Mouse (Mus musculus): Measurements from ENCODE around the gene Ppp1r1b. TPM values are rescaled to one million over a fixed set of nuclear protein-coding genes. Genes with fewer than 3 reads are reported as not detected.

Gene Ppp1r1b
- total RNA-seq (2023): not detected

DNA sequence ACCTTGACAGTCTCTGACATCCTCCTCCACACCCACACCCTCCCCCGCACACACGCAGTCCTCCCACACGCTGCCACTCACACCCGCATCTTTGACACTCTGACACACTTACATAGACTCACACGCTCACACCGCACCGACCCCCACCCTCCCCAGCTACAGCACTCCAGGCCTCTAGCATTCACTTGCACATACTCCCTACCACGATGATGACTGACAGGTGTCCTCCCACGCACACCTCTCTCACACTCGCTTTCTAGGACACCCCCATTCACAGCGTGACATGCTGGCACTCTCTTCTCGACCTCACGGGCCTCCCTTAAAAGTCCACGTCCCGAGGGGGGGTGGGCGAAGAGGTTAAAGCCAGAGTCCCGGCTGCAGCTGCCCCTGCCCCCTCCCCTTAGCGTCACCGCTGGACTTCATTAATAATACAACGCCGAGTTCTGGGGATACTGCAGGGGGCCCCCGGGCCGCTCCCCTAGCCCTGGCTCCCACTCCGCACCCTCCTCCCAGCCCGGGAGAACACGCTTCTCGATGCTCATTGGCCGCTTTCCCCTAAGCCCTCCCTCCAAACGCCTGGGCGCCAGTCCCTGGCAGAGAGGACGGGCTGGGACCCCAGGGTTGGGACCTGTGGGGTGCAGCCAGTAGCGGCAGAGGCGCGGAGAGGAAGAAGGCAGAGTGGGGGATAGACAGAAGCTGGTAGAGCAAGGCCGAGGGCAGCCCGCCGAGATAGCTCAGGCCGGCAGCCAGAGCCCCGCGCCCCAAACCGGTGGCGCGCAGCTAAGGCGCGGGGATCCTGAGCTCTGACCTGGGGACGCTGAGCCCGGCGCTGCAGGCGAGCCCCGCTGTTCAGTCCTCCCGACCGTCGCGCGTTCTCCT is at the start of gene Ppp1r1b:
Gene Ppp1r1b, plus strand, starts transcription at position 322 of the 879 bp plus-strand sequence.

GRCm38 (mm10) chr11:98329081-98329959 is 18.9 kb upstream of the Ppp1r1b start, which contains the start of gene Neurod2:
Neurod2 (minus strand) TSS chr11:98329648.

GRCm38 (mm10) chr11:98358161-98359083 is 10.2 kb downstream of the Ppp1r1b start, which contains the start of gene Stard3:
Stard3 (plus strand) TSS chr11:98358368.

GRCm38 (mm10) chr11:98383261-98384030 is 35.2 kb downstream of the Ppp1r1b start, which contains the start of gene Tcap:
Tcap (plus strand) TSS chr11:98383811.

DNA sequence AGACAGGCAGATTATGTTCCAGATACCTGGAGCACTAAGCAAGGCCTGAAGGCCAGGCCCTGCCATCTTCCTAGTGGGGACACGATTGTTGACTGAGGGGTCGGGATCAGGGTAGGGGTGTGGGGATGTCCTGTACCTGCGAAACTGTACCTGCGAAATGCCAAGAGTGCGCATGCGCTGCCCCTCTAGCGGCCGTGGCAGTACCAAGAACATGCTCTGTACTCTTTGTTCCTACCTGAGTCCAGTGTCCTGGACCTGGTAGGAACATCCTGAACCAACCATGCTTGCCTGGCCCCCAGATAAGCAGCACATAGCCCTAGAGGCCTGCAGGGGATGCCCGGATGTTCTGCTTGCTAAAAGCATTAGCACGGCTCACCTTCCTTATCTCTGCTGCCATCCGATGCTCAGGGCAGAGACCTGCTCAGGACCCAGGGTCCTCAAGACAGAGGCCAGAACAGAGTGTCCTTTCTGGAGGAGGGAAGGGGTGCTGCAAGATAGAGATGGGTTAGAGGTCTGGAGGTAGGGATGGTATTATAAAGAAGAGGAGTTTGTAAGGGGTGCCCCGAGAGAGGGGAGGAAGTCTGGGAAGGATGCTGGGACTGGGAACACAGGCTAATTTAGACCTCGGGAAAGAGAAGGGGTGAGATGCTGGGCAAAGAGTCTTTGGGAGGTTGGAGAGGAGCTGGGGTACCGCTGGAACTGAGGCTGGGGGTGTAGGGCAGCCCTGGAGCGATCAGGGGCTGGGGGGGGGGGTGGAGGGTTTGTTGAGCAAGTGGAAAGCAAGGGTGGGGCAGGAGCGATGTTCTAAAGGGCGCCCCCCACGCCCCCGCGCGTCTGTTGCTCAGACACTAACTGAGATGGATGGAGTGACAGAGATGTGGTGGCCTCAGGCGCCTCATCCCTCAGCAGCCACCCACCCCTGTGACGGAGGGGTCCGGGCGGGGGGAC is 37.7 kb downstream of the Ppp1r1b start, which contains the start of gene Pnmt:
Gene Pnmt, plus strand, starts transcription at position 813 of the 948 bp plus-strand sequence.

DNA sequence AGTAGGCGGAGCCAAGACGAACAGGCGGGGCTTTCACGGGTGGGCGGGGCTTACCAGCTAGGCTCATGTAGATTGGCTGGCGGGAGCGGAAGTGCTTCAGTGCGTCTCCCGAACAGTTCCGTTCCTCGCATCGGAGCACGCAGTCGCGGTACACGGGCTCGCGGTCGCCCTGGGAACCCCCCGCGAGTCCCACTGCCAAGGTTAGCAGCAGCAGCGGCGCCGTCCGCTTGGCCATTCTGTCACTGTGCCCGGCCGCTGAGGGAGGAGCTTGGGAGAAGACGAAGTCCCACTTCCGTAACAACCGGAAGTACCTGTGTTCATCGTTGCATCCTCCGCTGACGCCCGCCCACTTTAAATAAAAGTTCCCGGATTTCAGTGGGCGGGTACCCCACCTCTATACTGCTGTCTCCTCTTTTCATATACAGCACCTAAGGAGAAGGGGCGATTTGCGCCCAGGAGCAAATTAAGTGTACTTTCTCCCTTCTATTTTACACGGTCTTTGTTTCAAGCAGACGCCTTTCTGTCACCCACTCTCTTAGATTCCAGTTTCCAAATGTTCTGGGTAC is 52.0 kb downstream of the Ppp1r1b start, which contains the start of gene Pgap3:
Gene Pgap3, minus strand, starts transcription at position 330 of the 566 bp plus-strand sequence.

Other genes starting within 250 kb of the Ppp1r1b start
- gene Fbxl20, start 198.0 kb upstream of the Ppp1r1b start, total RNA-seq (2023): 10 to 100 TPM; 48.7 to 50.1 TPM
- gene Med1, start 155.1 kb upstream of the Ppp1r1b start, total RNA-seq (2023): 100 to 1,000 TPM in 1 of 2 experiments, 10 to 100 TPM in 1; 81.7 to 105 TPM
- gene Cdk12, start 145.3 kb upstream of the Ppp1r1b start, total RNA-seq (2023): 100 to 1,000 TPM; 125 to 134 TPM
- gene Neurod2, start 18.8 kb upstream of the Ppp1r1b start, total RNA-seq (2023): under 1 TPM in 1 of 2 experiments, not detected in 1; 0.18 TPM
- 10 to 100 TPM; 39.6 to 44.8 TPM for gene Stard3, start 10.0 kb downstream of the Ppp1r1b start, total RNA-seq (2023)
- gene Tcap, start 35.4 kb downstream of the Ppp1r1b start, total RNA-seq (2023): under 1 TPM in 1 of 2 experiments, not detected in 1; 0.62 TPM
- not detected for gene Pnmt, start 38.0 kb downstream of the Ppp1r1b start, total RNA-seq (2023)
- 1 to 10 TPM; 8.0 to 9.2 TPM for gene Pgap3, start 52.1 kb downstream of the Ppp1r1b start, total RNA-seq (2023)
- not detected for gene Erbb2, start 64.1 kb downstream of the Ppp1r1b start, total RNA-seq (2023)
- 10 to 100 TPM; 51.1 to 52.2 TPM for gene Mien1, start 90.6 kb downstream of the Ppp1r1b start, total RNA-seq (2023)
- 1 to 10 TPM in 1 of 2 experiments, under 1 TPM in 1; 0.77 to 1.1 TPM for gene Grb7, start 98.0 kb downstream of the Ppp1r1b start, total RNA-seq (2023)
- gene Ikzf3, start 197.6 kb downstream of the Ppp1r1b start, total RNA-seq (2023): 100 to 1,000 TPM; 627 to 726 TPM
- gene Zpbp2, start 202.7 kb downstream of the Ppp1r1b start, total RNA-seq (2023): 10 to 100 TPM in 1 of 2 experiments, 1 to 10 TPM in 1; 4.8 to 12.8 TPM
- gene Ormdl3, start 239.0 kb downstream of the Ppp1r1b start, total RNA-seq (2023): 10 to 100 TPM; 19.3 to 19.6 TPM
- not detected for gene Lrrc3c, start 249.9 kb downstream of the Ppp1r1b start, total RNA-seq (2023)

Measured in B cell, adult 67 days (primary cell).